Mouse (Mus musculus) erythroblast, embryonic 14.5 days (primary cell): ENCODE measurements around the gene Vtn. TPM values are rescaled to one million over a fixed set of nuclear protein-coding genes. Genes with fewer than 3 reads are reported as not detected.

Experiments used
- H3K27me3 ChIP-seq: 2 replicates; pipeline ENCODE4 v1.6.1; 2012; ENCODE audit warnings: inconsistent platforms; ENCODE audit not compliant: control insufficient read depth
- H3K36me3 ChIP-seq: 2 replicates; pipeline ENCODE4 v1.6.1; 2012; ENCODE audit warnings: mild to moderate bottlenecking, inconsistent platforms; ENCODE audit not compliant: control insufficient read depth
- H3K4me1 ChIP-seq: 2 replicates; pipeline ENCODE4 v1.6.1; 2012; ENCODE audit warnings: inconsistent platforms; ENCODE audit not compliant: control insufficient read depth
- H3K4me3 ChIP-seq: replicated peaks from 2 replicates; pipeline ENCODE3; 2012; ENCODE audit warnings: moderate library complexity, mild to moderate bottlenecking, inconsistent platforms
- H3K9me3 ChIP-seq: 2 replicates; pipeline ENCODE4 v1.6.1; 2012; ENCODE audit warnings: low read length, inconsistent platforms, mixed read lengths; ENCODE audit not compliant: control insufficient read depth
- GATA1 ChIP-seq: IDR thresholded peaks from 2 replicates; pipeline ENCODE4 v1.6.1; 2012; ENCODE audit warnings: low read length, inconsistent platforms, mixed read lengths
- TAL1 ChIP-seq: IDR thresholded peaks from 3 replicates; pipeline ENCODE4 v1.6.1; 2012; ENCODE audit warnings: low read length, inconsistent platforms, mixed read lengths
- polyA plus RNA-seq: library from polyadenylated mRNA; stranded (reverse); fragments of >175 nt; gene quantifications from 2 replicates; pipeline ENCODE4 v1.2.3, GENCODE M21; 2012

Vtn gene
- polyA plus RNA-seq, 1 experiment = 0.28 TPM

DNA sequence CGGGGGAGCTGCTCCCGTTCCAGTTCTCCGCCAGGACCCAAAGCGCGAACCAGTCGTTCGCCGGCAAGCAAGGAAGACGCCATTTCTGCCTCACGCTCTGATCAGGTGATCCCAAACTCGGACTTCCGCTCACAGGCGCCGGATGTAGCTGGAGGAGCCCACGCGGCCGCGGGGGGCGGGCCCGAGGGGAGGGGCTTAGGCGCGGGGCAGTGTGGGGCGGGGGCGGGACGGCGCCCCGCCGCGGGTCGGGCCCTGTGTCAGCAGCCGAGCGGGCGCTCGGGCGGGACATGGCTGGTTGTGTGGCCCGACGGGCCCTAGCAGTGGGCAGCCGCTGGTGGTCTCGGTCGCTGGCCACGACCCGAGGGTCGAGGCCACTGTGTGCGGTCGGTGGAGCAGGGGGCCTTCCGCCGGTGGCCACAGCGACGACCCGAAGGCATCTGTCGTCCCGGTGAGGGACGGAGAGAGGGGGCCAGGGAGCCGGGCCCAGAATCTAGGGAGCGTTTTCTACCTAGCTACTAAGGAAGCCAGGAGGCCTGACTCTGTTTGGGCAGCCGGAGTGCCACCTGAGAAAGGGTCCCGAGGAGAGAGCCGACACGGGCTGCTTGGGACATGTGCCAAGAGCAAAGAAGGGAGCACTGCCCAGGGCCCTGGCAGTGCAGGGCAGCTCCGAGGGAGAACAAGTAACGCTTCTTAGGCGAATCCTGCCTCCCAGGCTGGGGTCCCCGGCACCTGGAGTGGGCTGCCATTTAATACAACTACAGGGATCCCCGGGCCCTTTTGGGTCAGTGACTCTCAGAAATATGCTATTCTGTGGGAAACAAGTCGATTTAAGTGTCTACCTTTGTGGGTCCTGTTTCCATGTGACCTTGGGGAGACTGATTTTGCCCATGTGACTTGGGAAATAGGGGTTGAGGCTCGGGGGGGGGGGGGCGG is 13.4 kb downstream of the Vtn start, which contains the start of the genes Tmem199 and Poldip2:
Gene Tmem199 (minus strand): TSS at position 148 of the 933 bp plus-strand sequence.
Gene Poldip2 (plus strand): TSS at position 169 of the 933 bp plus-strand sequence.
- no peak for TF ChIP-seq GATA1
- no peak for TF ChIP-seq TAL1
- Histone ChIP-seq H3K27me3 (no peaks in the 10 kb centered on the region), H3K4me3 (peak within 1 kb of the TSS; percentile 72), H3K9me3 (no peaks in the 10 kb centered on the region), H3K4me1 (peaks cover 30% of the 10 kb centered on the region), H3K36me3 (peaks cover 48% of the 10 kb centered on the region)

GRCm38 (mm10) chr11:78513106-78513790 is 14.4 kb downstream of the Vtn start:
- Histone ChIP-seq H3K4me3 (peak overlapping the region; percentile 72), H3K4me1 (peaks cover 30% of the 10 kb centered on the region), H3K36me3 (peaks cover 47% of the 10 kb centered on the region), H3K27me3 (no peaks in the 10 kb centered on the region), H3K9me3 (no peaks in the 10 kb centered on the region)
- no peak for TF ChIP-seq GATA1
- TF ChIP-seq TAL1 = no peak

DNA sequence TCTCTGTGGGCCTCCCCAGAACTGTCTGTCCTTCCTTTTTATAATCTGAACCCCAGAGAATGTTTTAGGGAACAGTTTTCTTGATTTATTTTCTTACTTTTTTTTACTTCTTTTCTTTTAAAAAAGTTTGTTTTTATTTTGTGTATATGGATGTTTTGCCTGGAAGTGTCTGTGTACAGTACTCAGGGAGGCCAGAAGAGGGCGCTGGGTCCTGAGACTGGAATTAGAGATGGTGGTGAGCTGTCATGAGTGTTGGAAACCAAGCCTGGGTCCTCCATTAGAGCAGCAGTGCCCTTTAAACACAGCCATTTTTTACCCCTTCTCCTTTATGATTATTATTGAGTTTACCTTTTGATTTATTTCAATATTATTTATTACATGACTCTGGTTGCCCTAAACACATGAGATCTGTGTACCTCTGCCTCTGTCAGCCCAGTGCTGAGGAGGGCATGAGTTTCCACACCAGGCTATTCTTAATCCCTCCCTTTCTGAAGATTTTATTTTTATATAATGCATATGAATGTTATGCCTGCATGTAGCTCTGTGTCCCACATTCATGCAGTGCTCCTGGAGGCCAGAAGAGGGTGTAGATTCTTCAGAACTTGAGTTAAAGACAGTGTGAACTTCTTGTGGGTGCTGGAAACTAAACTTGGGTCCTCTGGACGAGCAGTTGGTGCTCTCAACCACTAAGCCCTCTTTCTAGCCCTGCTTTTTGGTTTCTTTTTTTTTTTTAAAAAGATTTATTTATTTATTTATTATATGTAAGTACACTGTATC is 16.8 kb downstream of the Vtn start:
- peaks cover 29% of the 10 kb centered on the region for H3K4me1 ChIP-seq
- H3K36me3 ChIP-seq = peaks cover 55% of the 10 kb centered on the region
- no peak overlapping the region for H3K4me3 ChIP-seq
- no peak for TF ChIP-seq TAL1
- no peaks in the 10 kb centered on the region for H3K27me3 ChIP-seq
- no peaks in the 10 kb centered on the region for H3K9me3 ChIP-seq

GRCm38 (mm10) chr11:78518931-78519330 is 20.0 kb downstream of the Vtn start:
- Histone ChIP-seq H3K4me3 (no peak overlapping the region), H3K9me3 (no peaks in the 10 kb centered on the region), H3K27me3 (no peaks in the 10 kb centered on the region), H3K4me1 (peaks cover 6% of the 10 kb centered on the region), H3K36me3 (peaks cover 87% of the 10 kb centered on the region)
- TF ChIP-seq GATA1 = no peak
- TF ChIP-seq TAL1 = no peak

DNA sequence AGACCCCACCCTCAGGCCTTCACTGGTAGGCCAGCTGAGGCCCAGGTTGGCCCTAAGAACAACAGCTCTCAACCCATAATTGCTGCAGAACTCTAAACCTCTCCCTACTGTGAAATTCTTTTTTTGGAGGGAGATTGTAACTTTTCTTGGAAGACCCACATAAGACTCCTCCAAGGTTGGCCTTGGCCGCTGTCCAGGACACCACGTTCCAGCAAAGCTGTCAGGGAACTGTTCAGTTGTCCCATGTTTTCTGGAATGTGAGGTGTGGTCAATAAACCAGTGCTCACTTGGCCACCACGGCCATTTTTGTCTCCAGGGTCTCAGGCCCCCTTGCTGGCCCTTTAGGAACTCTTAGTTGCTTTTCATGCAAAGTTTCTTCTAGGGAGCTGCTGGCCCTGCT is 23.0 kb downstream of the Vtn start:
- Histone ChIP-seq H3K27me3 (no peaks in the 10 kb centered on the region), H3K36me3 (peaks cover 85% of the 10 kb centered on the region), H3K4me3 (no peak overlapping the region), H3K4me1 (no peaks in the 10 kb centered on the region), H3K9me3 (no peaks in the 10 kb centered on the region)
- no peak for TF ChIP-seq TAL1
- no peak for TF ChIP-seq GATA1

- Histone ChIP-seq H3K9me3 (no peaks in the 10 kb centered on the region), H3K36me3 (peaks cover 90% of the 10 kb centered on the region), H3K27me3 (no peaks in the 10 kb centered on the region), H3K4me3 (no peak overlapping the region), H3K4me1 (no peaks in the 10 kb centered on the region)
- TF ChIP-seq GATA1 (no peak), TAL1 (no peak)
Measured at GRCm38 (mm10) chr11:78522481-78522997, 23.6 kb downstream of the Vtn start.

GRCm38 (mm10) chr11:78523241-78523955 is 24.5 kb downstream of the Vtn start:
- Histone ChIP-seq H3K4me3 (no peak overlapping the region), H3K9me3 (no peaks in the 10 kb centered on the region), H3K36me3 (peaks cover 89% of the 10 kb centered on the region), H3K4me1 (no peaks in the 10 kb centered on the region), H3K27me3 (no peaks in the 10 kb centered on the region)
- TF ChIP-seq GATA1 = no peak
- TF ChIP-seq TAL1 = no peak

DNA sequence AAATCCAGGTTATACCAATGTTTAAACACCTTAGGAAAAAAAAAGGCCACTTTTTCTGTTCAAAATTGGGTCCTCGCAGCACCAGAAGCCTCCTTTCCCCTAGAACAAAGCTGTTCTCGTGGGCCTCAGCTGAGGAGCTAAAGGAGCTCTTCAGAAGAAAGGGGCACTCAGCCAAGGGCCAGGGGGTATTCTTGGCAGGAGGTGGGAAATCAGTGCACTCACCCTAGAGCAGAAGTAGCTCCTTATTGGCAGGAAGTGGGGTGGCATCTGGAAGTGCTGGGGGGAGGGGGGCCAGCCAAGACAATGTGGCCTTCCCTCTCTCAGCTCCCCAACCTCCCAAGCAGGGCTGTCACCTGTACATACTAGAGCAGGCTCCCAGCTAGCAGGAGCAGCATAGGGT is 25.9 kb downstream of the Vtn start:
- no peak for TF ChIP-seq GATA1
- no peak for TF ChIP-seq TAL1
- Histone ChIP-seq H3K9me3 (no peaks in the 10 kb centered on the region), H3K27me3 (no peaks in the 10 kb centered on the region), H3K4me3 (no peak overlapping the region), H3K36me3 (peaks cover 85% of the 10 kb centered on the region), H3K4me1 (no peaks in the 10 kb centered on the region)
